Mouse (Mus musculus) stomach, postnatal 0 days (tissue): ENCODE measurements around the gene Hist2h4. TPM values are rescaled to one million over a fixed set of nuclear protein-coding genes. Genes with fewer than 3 reads are reported as not detected.

Experiments used
- ATAC-seq: fragments of 200-750 bp; cut with Nextera tagmentation; 2 replicates; pipeline ENCODE4 v1.8.0; 2017; ENCODE audit not compliant: low FRiP score, low TSS enrichment
- DNase-seq: peaks from one replicate; pipeline ENCODE4 v3.0.0-alpha.2; 2016; ENCODE audit warnings: low spot score
- H3K27ac ChIP-seq: fragments of 300-500 bp; sonication (generic); replicated peaks from 2 replicates; pipeline ENCODE4 v1.5.1; 2014; ENCODE audit warnings: mild to moderate bottlenecking, control low read depth
- H3K27me3 ChIP-seq: fragments of 300-500 bp; sonication (generic); 2 replicates; pipeline ENCODE4 v1.6.1; 2014; ENCODE audit warnings: low read length; ENCODE audit not compliant: control insufficient read depth, insufficient read depth
- H3K36me3 ChIP-seq: fragments of 300-500 bp; sonication (generic); 2 replicates; pipeline ENCODE4 v1.6.1; 2014; ENCODE audit warnings: low read length, mixed read lengths; ENCODE audit not compliant: control insufficient read depth, insufficient read depth
- H3K4me1 ChIP-seq: fragments of 300-500 bp; sonication (generic); replicated peaks from 2 replicates; pipeline ENCODE4 v1.6.1; 2014; ENCODE audit warnings: antibody characterized with exemption; ENCODE audit not compliant: control insufficient read depth, insufficient read depth
- H3K4me2 ChIP-seq: fragments of 300-500 bp; sonication (generic); replicated peaks from 2 replicates; pipeline ENCODE4 v1.6.1; 2014; ENCODE audit warnings: low read depth, mild to moderate bottlenecking, control low read depth, moderate library complexity
- H3K4me3 ChIP-seq: fragments of 300-500 bp; sonication (generic); 2 replicates; pipeline ENCODE4 v1.5.1; 2014; ENCODE audit warnings: low read depth, low read length, control low read depth
- H3K9ac ChIP-seq: fragments of 300-500 bp; sonication (generic); 2 replicates; pipeline ENCODE4 v1.6.1; 2014; ENCODE audit warnings: mild to moderate bottlenecking, low read length, control low read depth, mixed read lengths
- H3K9me3 ChIP-seq: fragments of 300-500 bp; sonication (generic); 2 replicates; pipeline ENCODE4 v1.6.1; 2016; ENCODE audit warnings: low read length; ENCODE audit not compliant: control insufficient read depth
- CTCF ChIP-seq: IDR thresholded peaks from 2 replicates; pipeline ENCODE4 v1.5.1; 2016; ENCODE audit warnings: antibody characterized with exemption, low read depth, mild to moderate bottlenecking, moderate library complexity
- EP300 ChIP-seq: optimal IDR thresholded peaks from 2 replicates; pipeline ENCODE3; 2016; ENCODE audit warnings: antibody characterized with exemption
- WGBS: fragments of 180-500 bp; shearing (Covaris S2); extraction: QIAGEN DNeasy Blood & Tissue Kit; methylation state at CpG from one replicate; pipeline ENCODE4 v1.1.7; 2014; 5-methylcytosine and 5-hydroxymethylcytosine counted together
- polyA plus RNA-seq: library from polyadenylated mRNA; unstranded; fragments of >200 nt; fragmentation: Nextera tagmentation; extraction: Ambion mirVana; gene quantifications from 2 replicates; pipeline ENCODE4 v1.2.1, GENCODE M21; 2015

Gene Hist2h4
- polyA plus RNA-seq, result 5.4 and 9.8 TPM in 2 replicates

- peak within 1 kb of the TSS; percentile 83 for H3K9ac ChIP-seq
- TF ChIP-seq EP300, result peak; percentile 97
- peak; percentile 73 for TF ChIP-seq CTCF
- 0 out of 2 replicates have a peak, but pooled peaks cover 2% of the 10 kb centered on the region for H3K4me1 ChIP-seq
- peak within 1 kb of the TSS; percentile 98 for H3K27ac ChIP-seq
- ATAC-seq (peak; percentile 88), DNase-seq (peak; percentile 94)
- H3K36me3 ChIP-seq, result no peaks in the 10 kb centered on the region
- no peaks in the 10 kb centered on the region for H3K27me3 ChIP-seq
- under 1% methylated on average over 40 of the region's 40 CpGs for WGBS
- H3K4me3 ChIP-seq, result peak within 1 kb of the TSS; percentile 65
- H3K9me3 ChIP-seq, result no peaks in the 10 kb centered on the region
- H3K4me2 ChIP-seq, result peak within 1 kb of the TSS; percentile 65
These were observed at the start of gene Hist2h4 for GRCm38 (mm10) chr3:96262979-96263550. Hist2h4 (minus strand) TSS chr3:96263311.

- WGBS, result 60% methylated on average over 8 of the region's 8 CpGs
- Histone ChIP-seq H3K4me2 (no peak overlapping the region), H3K9ac (no peak overlapping the region), H3K36me3 (no peaks in the 10 kb centered on the region), H3K4me3 (no peak overlapping the region), H3K27me3 (no peaks in the 10 kb centered on the region), H3K27ac (no peak overlapping the region), H3K4me1 (no peaks in the 10 kb centered on the region), H3K9me3 (no peaks in the 10 kb centered on the region)
- ATAC-seq (no peak), DNase-seq (no peak)
- TF ChIP-seq CTCF (no peak), EP300 (no peak)
These were observed 49.4 kb upstream of the Hist2h4 start for GRCm38 (mm10) chr3:96312341-96313098.

- H3K9me3 ChIP-seq, result no peaks in the 10 kb centered on the region
- ATAC-seq (no peak), DNase-seq (no peak)
- no peak overlapping the region for H3K27ac ChIP-seq
- no peak overlapping the region for H3K9ac ChIP-seq
- no peak for TF ChIP-seq CTCF
- TF ChIP-seq EP300, result no peak
- H3K36me3 ChIP-seq, result no peaks in the 10 kb centered on the region
- H3K4me2 ChIP-seq, result no peak overlapping the region
- no peaks in the 10 kb centered on the region for H3K4me1 ChIP-seq
- no peaks in the 10 kb centered on the region for H3K27me3 ChIP-seq
- H3K4me3 ChIP-seq, result no peak overlapping the region
- whole genome bisulfite sequencing, result 37% methylated on average over 3 of the region's 3 CpGs
These were observed 46.3 kb upstream of the Hist2h4 start for GRCm38 (mm10) chr3:96309441-96309840.

GRCm38 (mm10) chr3:96306506-96306905, 43.4 kb upstream of the Hist2h4 start:
- Histone ChIP-seq H3K9me3 (no peaks in the 10 kb centered on the region), H3K27me3 (no peaks in the 10 kb centered on the region), H3K36me3 (no peaks in the 10 kb centered on the region), H3K27ac (no peak overlapping the region), H3K9ac (no peak overlapping the region), H3K4me2 (no peak overlapping the region), H3K4me1 (no peaks in the 10 kb centered on the region), H3K4me3 (no peak overlapping the region)
- DNase-seq, result no peak
- no peak for TF ChIP-seq CTCF
- no peak for TF ChIP-seq EP300
- no peak for ATAC-seq
- WGBS, result 66% methylated on average over 9 of the region's 9 CpGs

GRCm38 (mm10) chr3:96302076-96302475, 39.0 kb upstream of the Hist2h4 start:
- DNase-seq, result no peak
- Histone ChIP-seq H3K4me3 (no peak overlapping the region), H3K27ac (no peak overlapping the region), H3K4me1 (no peaks in the 10 kb centered on the region), H3K27me3 (no peaks in the 10 kb centered on the region), H3K9me3 (no peaks in the 10 kb centered on the region), H3K36me3 (no peaks in the 10 kb centered on the region), H3K9ac (no peak overlapping the region), H3K4me2 (no peak overlapping the region)
- 81% methylated on average over 5 of the region's 5 CpGs for WGBS
- TF ChIP-seq CTCF (no peak), EP300 (no peak)
- no peak for ATAC-seq
